Mouse (Mus musculus) frontal cortex, postnatal 14 days (tissue): ENCODE data around the gene Tinagl1.

Experiments
- DNase-seq, 2 experiments: peaks; one replicate each; pipeline ENCODE4 v3.0.0; 2022; ENCODE audit warnings: low spot score in 2 of 2

Tinagl1 gene

GRCm38 (mm10) chr4:130177536-130177935 lies 2.6 kb upstream of the Tinagl1 start:
- DNase-seq: no peak

DNA sequence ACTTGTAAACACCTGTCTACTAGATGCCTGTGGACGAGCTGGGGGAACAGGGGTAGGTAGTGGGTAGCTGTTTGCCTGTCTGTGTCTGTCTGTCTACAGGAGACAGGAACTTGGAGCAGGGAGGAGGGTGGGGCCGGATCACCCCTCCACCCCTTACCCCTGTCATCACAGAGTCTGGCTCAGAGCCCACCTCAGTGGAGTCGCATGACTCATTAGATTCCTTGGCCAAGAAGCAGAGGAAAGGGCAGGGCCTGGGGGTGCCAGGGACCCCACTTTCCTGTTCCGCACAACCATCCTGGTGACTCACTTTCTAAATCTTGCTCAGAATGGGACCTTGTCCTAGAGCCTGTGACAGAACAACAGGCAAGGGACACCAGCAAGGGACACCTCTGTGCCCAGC lies 2.2 kb upstream of the Tinagl1 start:
- no peak for DNase-seq

DNA sequence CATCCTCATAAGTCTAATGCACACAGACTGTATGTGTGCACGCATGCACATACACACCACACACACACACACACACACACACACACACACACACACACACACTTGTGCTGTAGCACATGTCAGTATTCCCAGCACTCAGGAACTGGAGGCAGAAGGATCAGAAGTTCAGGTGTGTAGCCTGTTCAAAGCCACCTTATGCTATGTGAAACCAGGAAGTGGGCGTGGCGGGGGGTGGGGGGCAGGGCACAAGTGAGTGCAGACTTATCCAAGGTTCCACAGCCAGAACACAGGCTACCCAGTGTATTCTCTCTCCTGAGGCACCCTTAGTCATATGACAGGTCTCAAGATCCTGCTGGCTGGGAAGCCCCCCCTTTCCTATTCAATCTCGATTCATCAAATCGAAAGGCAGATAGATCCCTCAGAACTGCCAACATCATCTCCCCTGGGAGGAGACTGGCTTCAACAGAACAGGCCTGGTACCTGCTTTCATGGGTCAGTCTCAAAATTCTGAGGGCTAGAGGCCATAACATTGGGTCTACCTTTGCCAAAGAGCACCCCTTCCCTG lies 1.3 kb upstream of the Tinagl1 start:
- no peak for DNase-seq

- no peak for DNase-seq
These were observed 439 bp downstream of the Tinagl1 start for GRCm38 (mm10) chr4:130174335-130175031.

DNA sequence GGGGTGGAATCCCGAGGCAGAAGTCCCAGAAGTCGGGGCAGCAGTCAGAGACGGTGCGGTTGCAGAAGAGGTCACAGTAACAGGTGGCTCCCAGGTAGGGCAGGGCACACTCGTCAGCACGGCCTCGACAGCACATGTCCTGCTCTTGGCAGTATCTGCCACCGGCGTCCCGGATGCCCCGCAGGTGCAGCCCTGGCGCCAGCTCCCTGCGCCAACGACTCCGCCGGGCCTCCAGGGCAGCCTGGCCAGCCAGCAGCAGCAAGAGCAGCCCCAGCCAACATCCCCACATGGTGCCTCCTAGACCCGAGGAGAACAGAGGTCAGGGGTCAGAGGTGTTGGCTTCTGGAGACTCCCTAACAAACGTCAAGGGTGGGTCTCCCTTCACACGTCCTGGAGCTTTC lies 1.0 kb downstream of the Tinagl1 start:
- DNase-seq: no peak

DNA sequence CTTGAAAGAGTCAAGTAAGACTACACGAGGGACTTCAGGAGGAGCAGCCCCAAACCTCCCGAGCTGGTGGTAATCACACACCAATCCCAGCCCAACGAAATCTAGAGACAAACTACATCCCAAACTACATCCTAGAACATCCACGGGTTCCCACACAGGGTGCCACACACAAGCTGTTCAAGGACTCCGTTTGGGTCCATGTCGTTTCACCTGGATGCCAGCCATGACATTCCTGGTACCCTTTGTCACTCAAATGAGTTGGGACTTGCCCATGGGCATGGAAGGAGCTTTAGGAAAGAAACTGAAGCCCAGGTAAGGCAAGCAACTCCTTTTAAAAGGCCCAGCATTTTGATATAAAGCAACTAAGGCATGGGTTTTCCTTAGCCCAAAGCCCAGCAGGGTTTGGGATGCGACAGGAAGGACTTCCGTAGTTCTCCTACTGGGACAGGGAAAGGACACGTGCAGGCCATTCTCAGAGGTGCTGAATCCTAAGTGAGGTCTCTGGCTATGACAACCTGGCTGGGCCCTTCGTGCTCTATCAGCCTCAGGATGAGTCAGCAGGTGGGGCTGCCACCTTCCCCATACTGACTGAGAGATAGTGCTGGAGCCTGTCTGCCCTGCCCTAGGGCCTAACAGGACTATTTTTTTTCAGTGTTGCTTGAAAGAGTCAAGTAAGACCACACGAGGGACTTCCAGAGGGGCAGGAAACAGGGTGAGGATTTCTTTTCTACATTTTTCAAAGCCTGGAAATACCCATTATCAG lies 1.7 kb downstream of the Tinagl1 start:
- no peak for DNase-seq

- no peak for DNase-seq
These were observed 2.8 kb downstream of the Tinagl1 start for GRCm38 (mm10) chr4:130171951-130172765.

DNA sequence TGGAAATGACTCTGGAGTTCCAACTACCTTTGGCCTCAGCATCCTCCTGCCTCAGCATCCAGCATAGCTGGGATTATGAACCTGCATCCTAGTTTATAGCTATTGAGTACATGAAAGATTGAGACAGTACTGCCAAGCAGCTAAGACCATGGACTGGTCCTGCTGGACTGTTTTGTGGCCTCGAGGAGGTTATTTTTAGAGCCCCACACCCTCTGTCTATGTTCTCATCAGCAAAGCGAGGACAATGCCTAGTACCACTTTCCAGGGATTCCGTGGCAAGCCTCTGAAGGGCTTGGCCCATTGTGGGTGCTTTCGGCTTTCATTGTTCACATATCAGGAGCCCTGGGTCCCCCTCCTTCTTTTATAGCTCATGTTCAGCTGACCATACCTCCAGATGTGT lies 4.6 kb downstream of the Tinagl1 start:
- no peak for DNase-seq

GRCm38 (mm10) chr4:130169411-130169971 lies 5.4 kb downstream of the Tinagl1 start:
- no peak for DNase-seq

DNA sequence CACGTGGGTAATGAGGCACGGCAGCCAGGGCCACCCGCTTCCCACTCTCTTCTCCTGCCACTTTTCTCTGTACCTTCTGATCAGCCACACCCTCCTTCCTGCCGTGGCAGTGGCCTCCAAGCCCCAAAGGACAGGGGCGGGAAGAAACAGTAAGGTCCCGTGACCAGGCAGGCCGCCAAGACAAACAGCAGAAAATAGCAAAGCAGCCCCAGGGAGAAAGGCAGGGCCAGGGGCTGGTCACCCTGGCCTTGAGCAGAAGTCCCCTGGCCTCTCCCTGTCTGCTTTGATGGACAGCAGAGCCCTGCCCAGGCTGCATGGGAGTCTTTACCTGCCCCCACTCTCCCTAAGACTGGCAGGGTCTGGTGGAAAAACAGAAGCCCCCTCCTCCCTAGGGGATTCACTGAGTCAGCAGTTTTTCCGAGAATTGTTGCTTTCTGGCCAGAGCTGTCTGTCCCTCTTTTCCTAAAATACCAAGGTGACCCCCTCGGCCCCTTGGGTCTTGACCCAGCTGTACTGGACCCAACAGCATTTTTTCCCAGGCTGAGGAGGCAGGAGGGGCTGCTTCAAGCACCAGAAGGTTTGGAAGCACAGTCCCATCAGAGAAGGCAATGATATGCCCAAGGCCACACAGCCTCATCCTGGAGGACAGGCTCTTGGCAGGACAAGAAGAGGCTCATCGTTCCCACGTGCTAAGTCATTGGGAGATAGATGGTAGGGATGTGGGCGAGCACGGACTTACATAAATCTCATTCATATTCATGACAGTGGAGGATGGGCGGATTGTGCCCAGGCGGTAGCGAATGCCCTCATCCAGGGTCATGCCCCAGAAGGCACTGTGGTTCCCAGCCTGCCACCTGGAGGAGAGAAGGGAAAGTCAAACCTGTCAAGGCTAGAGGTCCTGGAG lies 6.4 kb downstream of the Tinagl1 start:
- peak in 1 of 2 experiments; percentile 36 for DNase-seq

- no peak for DNase-seq
These were observed 7.1 kb downstream of the Tinagl1 start for GRCm38 (mm10) chr4:130167814-130168213.

DNA sequence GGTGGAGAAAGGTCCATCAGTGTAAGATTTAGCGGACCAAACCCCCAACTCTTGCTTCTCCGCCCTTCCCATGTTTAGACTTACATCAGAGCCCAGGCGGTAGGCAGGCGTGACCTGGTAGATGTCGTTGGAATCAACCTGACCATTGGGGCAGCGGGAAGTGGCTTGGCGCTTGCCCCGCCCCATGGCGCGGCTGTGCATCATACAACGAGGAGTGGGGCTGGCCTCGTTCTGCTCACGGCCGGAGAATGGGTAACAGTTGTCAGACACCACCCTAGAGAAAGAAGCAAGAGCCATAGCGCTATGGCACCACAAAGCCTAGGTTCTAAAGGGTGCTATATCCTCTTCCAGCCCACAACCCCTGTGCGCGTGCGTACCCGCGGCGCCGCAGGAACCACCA lies 7.6 kb downstream of the Tinagl1 start:
- no peak for DNase-seq

GRCm38 (mm10) chr4:130166592-130166991 lies 8.3 kb downstream of the Tinagl1 start:
- no peak for DNase-seq

DNA sequence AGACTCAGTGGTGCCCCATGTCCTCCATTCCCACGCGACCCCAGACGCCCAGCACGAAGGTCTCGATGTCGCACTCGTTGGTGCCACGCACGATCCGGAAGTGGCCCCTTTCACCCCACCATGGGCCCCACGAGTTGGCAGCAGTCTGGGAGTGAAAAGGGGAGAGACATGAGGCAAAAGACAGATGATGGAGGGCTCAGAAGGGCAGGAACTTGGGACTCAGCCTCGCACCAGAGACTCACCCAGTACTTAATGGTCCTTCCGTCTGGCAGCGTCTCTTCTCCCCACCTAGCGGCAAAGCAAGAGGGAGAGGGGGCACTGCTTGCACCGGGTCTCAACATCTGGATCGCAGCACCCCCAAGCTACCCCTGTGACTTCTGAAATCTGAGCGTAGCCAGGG lies 8.9 kb downstream of the Tinagl1 start:
- no peak for DNase-seq

GRCm38 (mm10) chr4:130164121-130164520 lies 10.8 kb downstream of the Tinagl1 start:
- DNase-seq: no peak

DNA sequence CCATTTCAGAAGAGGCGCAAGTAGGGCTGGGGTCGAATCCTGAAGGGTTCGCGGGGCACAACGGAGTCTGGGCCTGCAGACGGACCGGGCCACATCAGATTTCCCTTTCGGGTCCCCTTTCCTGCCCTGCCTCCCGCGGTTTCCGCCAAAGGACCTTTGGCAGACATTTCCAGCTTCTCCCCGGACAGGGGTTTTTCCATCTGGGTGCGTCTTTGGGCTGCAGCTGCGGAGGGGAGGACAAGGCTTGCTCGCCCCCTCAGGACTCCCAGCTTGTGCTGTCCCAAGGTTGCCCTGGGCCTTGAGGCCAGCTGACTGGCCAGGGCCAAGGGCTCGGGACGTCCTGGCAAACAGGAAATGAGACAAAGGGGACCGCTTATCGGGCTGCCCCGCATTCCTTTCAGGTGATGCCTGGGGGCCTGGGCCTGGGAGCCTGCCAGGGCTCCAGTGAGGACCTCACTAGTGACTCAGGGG lies 11.5 kb downstream of the Tinagl1 start:
- no peak for DNase-seq

- no peak for DNase-seq
These were observed 13.6 kb downstream of the Tinagl1 start for GRCm38 (mm10) chr4:130161349-130161748.

- no peak for DNase-seq
These were observed 18.0 kb downstream of the Tinagl1 start for GRCm38 (mm10) chr4:130156812-130157371.

DNA sequence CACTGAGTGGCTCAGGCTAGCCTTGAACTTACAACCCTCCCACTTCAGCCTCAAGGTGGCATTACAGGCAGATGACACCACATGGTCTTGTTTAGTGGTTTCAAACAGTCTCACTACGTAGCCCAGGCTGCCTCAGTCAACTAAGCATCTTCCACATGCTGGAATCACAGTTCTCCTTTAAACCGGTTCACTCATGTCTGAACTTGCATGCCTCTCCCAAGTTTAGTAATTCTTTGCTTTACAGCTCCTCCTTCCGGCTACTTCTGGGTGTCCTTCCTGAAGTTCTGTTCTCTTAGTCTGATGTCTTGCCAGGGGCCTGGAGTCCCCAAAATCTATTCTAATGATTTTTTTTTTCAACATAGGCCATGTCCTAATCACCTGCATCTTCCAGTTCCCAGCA lies 20.7 kb downstream of the Tinagl1 start:
- no peak for DNase-seq

GRCm38 (mm10) chr4:130148405-130148804 lies 26.5 kb downstream of the Tinagl1 start:
- no peak for DNase-seq
